Comparison of ENCODE assay signal across 10 mouse cellular contexts in the genomic region with DNA sequence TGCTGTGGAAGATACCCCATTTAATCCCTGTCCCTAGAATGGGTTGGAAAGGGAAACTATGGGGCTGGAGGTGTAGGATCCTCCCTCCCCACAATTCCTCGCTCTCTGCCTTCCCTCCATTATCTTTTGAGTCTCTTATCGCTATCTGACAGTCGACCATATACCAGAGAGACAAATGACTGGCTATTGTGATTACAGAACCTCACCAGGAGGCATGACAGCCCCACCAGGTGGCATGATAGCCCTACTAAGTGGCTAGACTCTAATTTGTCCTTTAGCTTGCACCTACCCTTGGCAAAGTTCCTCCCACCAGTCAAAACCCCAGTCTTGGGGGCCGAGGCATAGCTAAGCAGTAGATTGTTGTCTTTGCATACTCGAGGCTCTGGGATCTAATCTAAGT. TPM values are rescaled to one million over a fixed set of nuclear protein-coding genes. Genes with fewer than 3 reads are reported as not detected.
DNase-seq lines count a peak whose midpoint lies in the region; ATAC-seq and TF ChIP-seq lines count a peak whose summit lies in the region.
"Had no signal": no experiment of that assay in that cellular context is flagged by ENCODE, and none has a peak within 500 bp of the region (broad histone marks: within the 10 kb centered on the region; RNA-seq: fewer than 3 reads in every experiment).

No protein-coding gene starts in this region.

- H3K27ac ChIP-seq in kidney, embryonic 15.5 days = no peak overlapping the region
- H3K27ac ChIP-seq in embryonic facial prominence, embryonic 10.5 days (replicated peaks) = 0 out of 2 replicates have a peak overlapping the region, but pooled peaks have one; percentile 7
- H3K27ac ChIP-seq in intestine, postnatal 0 days (ENCODE audit: low read depth, low read length) = no peak overlapping the region
- peak overlapping the region; percentile 90 for H3K27ac ChIP-seq in midbrain, embryonic 15.5 days

- H3K4me1 ChIP-seq in kidney, embryonic 15.5 days = peaks cover 41% of the 10 kb centered on the region
- H3K4me1 ChIP-seq in embryonic facial prominence, embryonic 10.5 days = peaks cover 49% of the 10 kb centered on the region
- H3K4me1 ChIP-seq in intestine, postnatal 0 days (replicated peaks; ENCODE audit: control insufficient read depth, insufficient read depth, low read length) = no peaks in the 10 kb centered on the region; the same call in 1 of the 2 replicates
- peaks cover 95% of the 10 kb centered on the region for H3K4me1 ChIP-seq in midbrain, embryonic 15.5 days
- H3K4me1 ChIP-seq in lung, adult 2 months (ENCODE audit: control insufficient read depth, insufficient read depth, low read length) = 0 out of 2 replicates have a peak, but pooled peaks cover 2% of the 10 kb centered on the region

- no peaks in the 10 kb centered on the region for H3K9me3 ChIP-seq in kidney, embryonic 15.5 days (replicated peaks)
- H3K9me3 ChIP-seq in embryonic facial prominence, embryonic 10.5 days = no peaks in the 10 kb centered on the region
- no peaks in the 10 kb centered on the region for H3K9me3 ChIP-seq in intestine, postnatal 0 days (ENCODE audit: control insufficient read depth)
- H3K9me3 ChIP-seq in midbrain, embryonic 15.5 days = no peaks in the 10 kb centered on the region

- no peak for ATAC-seq in kidney, embryonic 15.5 days (replicated peaks; ENCODE audit: low FRiP score)
- ATAC-seq in intestine, postnatal 0 days = no peak
- ATAC-seq in midbrain, embryonic 15.5 days (replicated peaks) = no peak
- ATAC-seq: inflammation-experienced regulatory T-cells, adult 6 months had no signal

- DNase-seq in kidney, postnatal 25 days = no peak
- DNase-seq in embryonic facial prominence, embryonic 10.5 days (ENCODE audit: low spot score) = no peak
- no peak for DNase-seq in left cerebral cortex, adult 11 months (ENCODE audit: low spot score)
- DNase-seq in left cerebral cortex, adult 8-10 months (ENCODE audit: low spot score in 2 of 2) = no peak
- DNase-seq in lung, adult 2 months = no peak
- DNase-seq: right cerebral cortex, postnatal 4 days had no signal

- H3K4me2 ChIP-seq in kidney, embryonic 15.5 days = peak overlapping the region; percentile 54
- H3K4me2 ChIP-seq in intestine, postnatal 0 days (replicated peaks; ENCODE audit: low read depth) = peak overlapping the region; percentile 59
- H3K4me2 ChIP-seq in midbrain, embryonic 15.5 days = no peak overlapping the region

- 0 out of 2 replicates have a peak overlapping the region, but pooled peaks have one; percentile 29 for H3K9ac ChIP-seq in kidney, embryonic 15.5 days
- H3K9ac ChIP-seq in intestine, postnatal 0 days (ENCODE audit: low read depth, low read length) = no peak overlapping the region
- H3K9ac ChIP-seq in midbrain, embryonic 15.5 days = peak overlapping the region; percentile 4; the same call in 1 of the 2 replicates

- 0 out of 2 replicates have a peak overlapping the region, but pooled peaks have one; percentile 23 for H3K4me3 ChIP-seq in kidney, embryonic 15.5 days (replicated peaks)
- H3K4me3 ChIP-seq in embryonic facial prominence, embryonic 10.5 days = no peak overlapping the region
- peak overlapping the region; percentile 21; the same call in 1 of the 2 replicates for H3K4me3 ChIP-seq in intestine, postnatal 0 days (ENCODE audit: low read depth, low read length)
- no peak overlapping the region for H3K4me3 ChIP-seq in midbrain, embryonic 15.5 days
- H3K4me3 ChIP-seq in lung, adult 2 months (replicated peaks; ENCODE audit: extremely low read depth, low read depth, low read length) = no peak overlapping the region

- no peak for TF ChIP-seq CTCF in intestine, postnatal 0 days (IDR thresholded peaks at IDR 0.05; ENCODE audit: low read depth)
- TF ChIP-seq CTCF in lung, adult 2 months (IDR thresholded peaks at IDR 0.05; ENCODE audit: insufficient read depth, low read length) = no peak

- no peak for TF ChIP-seq POLR2A in lung, adult 2 months (IDR thresholded peaks at IDR 0.05; ENCODE audit: borderline replicate concordance, extremely low read depth, low read depth, low read length)

- WGBS in kidney, embryonic 15.5 days = 54% methylated on average over 5 of the region's 5 CpGs
- 51% methylated on average over 5 of the region's 5 CpGs for WGBS in embryonic facial prominence, embryonic 10.5 days
- 23% methylated on average over 5 of the region's 5 CpGs for WGBS in intestine, postnatal 0 days
- 48% methylated on average over 5 of the region's 5 CpGs for WGBS in midbrain, embryonic 15.5 days
- 47% methylated on average over 5 of the region's 5 CpGs for WGBS in lung, adult 2 months

- H3K27me3 ChIP-seq in kidney, embryonic 15.5 days = 0 out of 2 replicates have a peak, but pooled peaks cover 6% of the 10 kb centered on the region
- H3K27me3 ChIP-seq in embryonic facial prominence, embryonic 10.5 days (replicated peaks; ENCODE audit: low read depth, poor library complexity, severe bottlenecking) = peaks cover 67% of the 10 kb centered on the region
- 0 out of 2 replicates have a peak, but pooled peaks cover 7% of the 10 kb centered on the region for H3K27me3 ChIP-seq in intestine, postnatal 0 days (replicated peaks; ENCODE audit: control insufficient read depth, insufficient read depth, low read length)
- H3K27me3 ChIP-seq in midbrain, embryonic 15.5 days (replicated peaks) = no peaks in the 10 kb centered on the region

- H3K36me3 ChIP-seq in kidney, embryonic 15.5 days = no peaks in the 10 kb centered on the region
- H3K36me3 ChIP-seq in embryonic facial prominence, embryonic 10.5 days (replicated peaks) = no peaks in the 10 kb centered on the region
- no peaks in the 10 kb centered on the region for H3K36me3 ChIP-seq in intestine, postnatal 0 days (ENCODE audit: control insufficient read depth, insufficient read depth)
- H3K36me3 ChIP-seq in midbrain, embryonic 15.5 days (replicated peaks) = no peaks in the 10 kb centered on the region

RNA-seq across cellular contexts. Expression of a gene that starts 30.2 kb away (rescaled TPM):
- 6.3 TPM in 2 replicates for polyA plus RNA-seq in kidney, embryonic 15.5 days (2015; fragmentation: Nextera tagmentation; extraction: Ambion mirVana)
- 1.9 TPM in 2 replicates for polyA plus RNA-seq in embryonic facial prominence, embryonic 10.5 days (2016; fragmentation: Nextera tagmentation; extraction: Ambion mirVana)
- 1.2 and 1.4 TPM in 2 replicates for polyA plus RNA-seq in intestine, postnatal 0 days (2015; fragmentation: Nextera tagmentation; extraction: Ambion mirVana)
- 44.6 and 44.9 TPM in 2 replicates for polyA plus RNA-seq in midbrain, embryonic 15.5 days (2015; fragmentation: Nextera tagmentation; extraction: Ambion mirVana)
- 100 to 1,000 TPM; 469 to 523 (median 497) TPM for total RNA-seq in left cerebral cortex, adult 8-10 months (2022)
- polyA plus RNA-seq in lung, adult 2 months (2012; rRNA removed) = 7.3 and 11.0 TPM in 2 replicates

RNA-seq across cellular contexts. Expression of a gene that starts 49.6 kb away (rescaled TPM):
- polyA plus RNA-seq in kidney, embryonic 15.5 days (2015; fragmentation: Nextera tagmentation; extraction: Ambion mirVana) = 89.5 and 97.6 TPM in 2 replicates
- polyA plus RNA-seq in embryonic facial prominence, embryonic 10.5 days (2016; fragmentation: Nextera tagmentation; extraction: Ambion mirVana) = 14.2 and 18.6 TPM in 2 replicates
- polyA plus RNA-seq in intestine, postnatal 0 days (2015; fragmentation: Nextera tagmentation; extraction: Ambion mirVana) = 38.5 and 41.5 TPM in 2 replicates
- polyA plus RNA-seq in midbrain, embryonic 15.5 days (2015; fragmentation: Nextera tagmentation; extraction: Ambion mirVana) = 73.1 and 93.6 TPM in 2 replicates
- 100 to 1,000 TPM; 107 to 128 (median 115) TPM for total RNA-seq in left cerebral cortex, adult 8-10 months (2022)
- polyA plus RNA-seq in lung, adult 2 months (2012; rRNA removed) = 210 and 287 TPM in 2 replicates

Comparison
In these comparisons a context has a peak if more than half of its experiments do, and no peak if none do; other contexts are left out.
1. H3K27ac ChIP-seq: peak in embryonic facial prominence, embryonic 10.5 days (single experiment) and midbrain, embryonic 15.5 days (single experiment); none in kidney, embryonic 15.5 days (single experiment) and intestine, postnatal 0 days (single experiment).
2. H3K4me3 ChIP-seq: peak in kidney, embryonic 15.5 days (single experiment) and intestine, postnatal 0 days (single experiment); none in embryonic facial prominence, embryonic 10.5 days (single experiment), midbrain, embryonic 15.5 days (single experiment) and lung, adult 2 months (single experiment).